In the genomic region with DNA sequence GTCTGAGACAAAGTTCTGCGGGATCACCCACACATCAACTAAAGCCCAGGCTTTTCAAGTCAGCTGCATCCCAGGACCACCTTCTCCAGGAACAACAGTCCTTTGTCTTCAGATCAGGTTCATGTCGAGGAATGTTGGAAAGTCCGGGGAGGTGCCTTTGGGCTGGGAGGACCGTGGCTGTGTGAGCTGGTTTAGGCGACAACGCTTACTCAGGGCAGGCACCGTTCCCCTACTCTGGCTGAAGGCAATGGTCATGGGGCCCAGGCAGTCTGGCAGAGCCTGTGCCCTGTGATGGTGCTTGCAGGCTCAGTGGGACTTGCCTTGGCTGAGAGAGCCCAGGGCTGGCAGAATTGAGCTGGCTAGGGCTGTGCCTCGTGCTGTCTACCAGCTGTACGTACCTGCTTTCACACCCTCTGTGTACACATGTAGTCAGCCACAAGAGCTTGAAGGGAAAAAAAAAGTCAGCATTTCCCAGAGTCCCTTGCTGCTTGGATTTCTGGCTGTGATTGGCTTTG, we compare ENCODE assay signal across 17 mouse cellular contexts.
"Had no signal": no experiment of that assay in that cellular context is flagged by ENCODE, and none has a peak within 500 bp of the region (broad histone marks: within the 10 kb centered on the region; RNA-seq: fewer than 3 reads in every experiment).

No protein-coding gene starts in this region.

- DNase-seq: kidney, adult 9 months; kidney, postnatal 14 days; kidney, postnatal 4 days; liver, embryonic 13.5 days; lung, adult 2 months; lung, postnatal 14 days; lung, postnatal 4 days; retina, postnatal 1 day; right cerebral cortex, postnatal 25 days; spleen, adult 18-20 months; thymus, postnatal 25 days had no signal

- H3K4me3 ChIP-seq: liver, embryonic 13.5 days; midbrain, embryonic 10.5 days; midbrain, embryonic 13.5 days; myocyte; neural tube, embryonic 13.5 days; stomach, embryonic 15.5 days had no signal

- H3K9me3 ChIP-seq: liver, embryonic 13.5 days; midbrain, embryonic 10.5 days; midbrain, embryonic 13.5 days; neural tube, embryonic 13.5 days; stomach, embryonic 15.5 days had no signal

- H3K36me3 ChIP-seq: liver, embryonic 13.5 days; midbrain, embryonic 10.5 days; midbrain, embryonic 13.5 days; neural tube, embryonic 13.5 days; stomach, embryonic 15.5 days had no signal

- H3K9ac ChIP-seq: liver, embryonic 13.5 days; midbrain, embryonic 13.5 days; neural tube, embryonic 13.5 days; stomach, embryonic 15.5 days had no signal

- H3K27ac ChIP-seq: liver, embryonic 13.5 days; midbrain, embryonic 10.5 days; midbrain, embryonic 13.5 days; neural tube, embryonic 13.5 days; stomach, embryonic 15.5 days had no signal

- H3K4me1 ChIP-seq: liver, embryonic 13.5 days; midbrain, embryonic 10.5 days; midbrain, embryonic 13.5 days had no signal

- H3K27me3 ChIP-seq: liver, embryonic 13.5 days; midbrain, embryonic 13.5 days; neural tube, embryonic 13.5 days; stomach, embryonic 15.5 days had no signal

- ATAC-seq: midbrain, embryonic 13.5 days; midbrain, embryonic 16.5 days had no signal

- H3K4me2 ChIP-seq: liver, embryonic 13.5 days; midbrain, embryonic 13.5 days; neural tube, embryonic 13.5 days; stomach, embryonic 15.5 days had no signal
